ENCODE assay signal across 11 mouse cellular contexts in genomic region chr11:83882552-83882951, GRCm38 (mm10). TPM values are rescaled to one million over a fixed set of nuclear protein-coding genes. Genes with fewer than 3 reads are reported as not detected.
DNase-seq lines count a peak whose midpoint lies in the region; ATAC-seq and TF ChIP-seq lines count a peak whose summit lies in the region.
"Had no signal": no experiment of that assay in that cellular context is flagged by ENCODE, and none has a peak within 500 bp of the region (broad histone marks: within the 10 kb centered on the region; RNA-seq: fewer than 3 reads in every experiment).

No protein-coding gene starts in this region.

- H3K9me3 ChIP-seq in heart, embryonic 16.5 days (replicated peaks; ENCODE audit: control insufficient read depth, low read length): no peaks in the 10 kb centered on the region
- no peaks in the 10 kb centered on the region for H3K9me3 ChIP-seq in limb, embryonic 10.5 days (replicated peaks)
- H3K9me3 ChIP-seq: embryonic facial prominence, embryonic 15.5 days; heart, embryonic 13.5 days; liver, embryonic 15.5 days had no signal

- TF ChIP-seq CTCF in testis, adult 2 months (IDR thresholded peaks at IDR 0.05; ENCODE audit: control insufficient read depth, insufficient read depth, insufficient replicate concordance, low read depth, low read length): no peak

- no peak for DNase-seq in heart, postnatal 36 days
- no peak for DNase-seq in testis, postnatal 14 days (ENCODE audit: low spot score)
- DNase-seq in limb, embryonic 10.5 days (ENCODE audit: low spot score): peak; percentile 34
- no peak for DNase-seq in left cerebral cortex, adult 11 months (ENCODE audit: low spot score)
- DNase-seq in thymus, postnatal 25 days: no peak

- no peak overlapping the region for H3K27ac ChIP-seq in heart, embryonic 16.5 days (ENCODE audit: low read length)
- H3K27ac ChIP-seq in testis, adult 2 months (ENCODE audit: control insufficient read depth, insufficient read depth, low read depth, low read length): no peak overlapping the region
- no peak overlapping the region for H3K27ac ChIP-seq in limb, embryonic 10.5 days
- H3K27ac ChIP-seq: embryonic facial prominence, embryonic 15.5 days; heart, embryonic 13.5 days had no signal

- peak; percentile 23; the same call in 1 of the 2 replicates for ATAC-seq in heart, embryonic 16.5 days (replicated peaks; ENCODE audit: extremely low read depth, insufficient read depth, low FRiP score)
- no peak for ATAC-seq in megakaryocyte progenitor cell, adult 5-6 weeks (replicated peaks; ENCODE audit: poor library complexity)

- intact Hi-C loops in heart, postnatal 36 days (cut with DNase I): no loop called here

- no peak overlapping the region for H3K4me3 ChIP-seq in heart, embryonic 16.5 days (ENCODE audit: low read length)
- H3K4me3 ChIP-seq in testis, adult 2 months (ENCODE audit: control insufficient read depth, low read depth, low read length): peak overlapping the region; percentile 87
- H3K4me3 ChIP-seq in limb, embryonic 10.5 days: no peak overlapping the region
- H3K4me3 ChIP-seq: embryonic facial prominence, embryonic 15.5 days; heart, embryonic 13.5 days; liver, embryonic 15.5 days had no signal

- no peak overlapping the region for H3K4me2 ChIP-seq in heart, embryonic 16.5 days (ENCODE audit: low read depth, low read length)
- H3K4me2 ChIP-seq: embryonic facial prominence, embryonic 15.5 days; heart, embryonic 13.5 days; liver, embryonic 15.5 days had no signal

- H3K4me1 ChIP-seq in heart, embryonic 16.5 days (ENCODE audit: control insufficient read depth, insufficient read depth, low read length): peaks cover 10% of the 10 kb centered on the region
- H3K4me1 ChIP-seq in testis, adult 2 months (ENCODE audit: control insufficient read depth, insufficient read depth, low read length): 0 out of 2 replicates have a peak, but pooled peaks cover 2% of the 10 kb centered on the region
- peaks cover 7% of the 10 kb centered on the region for H3K4me1 ChIP-seq in limb, embryonic 10.5 days
- H3K4me1 ChIP-seq: embryonic facial prominence, embryonic 15.5 days had no signal

- no peaks in the 10 kb centered on the region for H3K27me3 ChIP-seq in heart, embryonic 16.5 days (ENCODE audit: control insufficient read depth, insufficient read depth, low read length)
- H3K27me3 ChIP-seq in testis, adult 2 months (ENCODE audit: control insufficient read depth, insufficient read depth, low read length): no peaks in the 10 kb centered on the region
- no peaks in the 10 kb centered on the region for H3K27me3 ChIP-seq in limb, embryonic 10.5 days (ENCODE audit: low read depth, poor library complexity, severe bottlenecking)
- H3K27me3 ChIP-seq: embryonic facial prominence, embryonic 15.5 days; heart, embryonic 13.5 days; liver, embryonic 15.5 days had no signal

- H3K9ac ChIP-seq in heart, embryonic 16.5 days (ENCODE audit: low read length): no peak overlapping the region
- H3K9ac ChIP-seq: embryonic facial prominence, embryonic 15.5 days; heart, embryonic 13.5 days; liver, embryonic 15.5 days had no signal

- 44% methylated on average over 6 of the region's 6 CpGs for WGBS in heart, embryonic 16.5 days
- WGBS in limb, embryonic 10.5 days: 47% methylated on average over 6 of the region's 6 CpGs

- peak; percentile 75 for TF ChIP-seq POLR2A in testis, adult 2 months (IDR thresholded peaks at IDR 0.05; ENCODE audit: control insufficient read depth, low read depth, low read length)

- no peaks in the 10 kb centered on the region for H3K36me3 ChIP-seq in heart, embryonic 16.5 days (ENCODE audit: control insufficient read depth, insufficient read depth)
- no peaks in the 10 kb centered on the region for H3K36me3 ChIP-seq in testis, adult 2 months (ENCODE audit: control insufficient read depth, insufficient read depth, low read length)
- no peaks in the 10 kb centered on the region for H3K36me3 ChIP-seq in limb, embryonic 10.5 days
- H3K36me3 ChIP-seq: embryonic facial prominence, embryonic 15.5 days; heart, embryonic 13.5 days; liver, embryonic 15.5 days had no signal

RNA-seq across cellular contexts. Expression of gene Hnf1b, which starts 32.7 kb away (rescaled TPM):
- 0.21 and 1.2 TPM in 2 replicates for polyA plus RNA-seq in heart, embryonic 16.5 days (2015; fragmentation: Nextera tagmentation; extraction: Ambion mirVana)
- total RNA-seq in heart, postnatal 36 days (2021): not detected
- 37.1 and 40.7 TPM in 2 replicates for polyA plus RNA-seq in testis, adult 2 months (2012; rRNA removed)
- 0.14 TPM in 1 of 2 replicates, not detected in the other for polyA plus RNA-seq in limb, embryonic 10.5 days (2016; fragmentation: Nextera tagmentation; extraction: Ambion mirVana)
- not detected in 2 replicates for total RNA-seq in megakaryocyte progenitor cell, adult 5-6 weeks (2015)
- not detected in 2 replicates for total RNA-seq in megakaryocyte progenitor cell, adult 5-6 weeks (2017)
- polyA plus RNA-seq: embryonic facial prominence, embryonic 15.5 days had no signal

RNA-seq across cellular contexts. Expression of gene Ddx52, which starts 59.3 kb away (rescaled TPM):
- polyA plus RNA-seq in heart, embryonic 16.5 days (2015; fragmentation: Nextera tagmentation; extraction: Ambion mirVana): 18.7 and 19.3 TPM in 2 replicates
- total RNA-seq in heart, postnatal 36 days (2021): 10 to 100 TPM; 10.9 to 12.6 TPM
- polyA plus RNA-seq in testis, adult 2 months (2012; rRNA removed): 5.4 and 6.7 TPM in 2 replicates
- polyA plus RNA-seq in limb, embryonic 10.5 days (2016; fragmentation: Nextera tagmentation; extraction: Ambion mirVana): 45.6 and 50.1 TPM in 2 replicates
- total RNA-seq in megakaryocyte progenitor cell, adult 5-6 weeks (2015): 34.2 TPM in 2 replicates
- 65.5 and 67.1 TPM in 2 replicates for total RNA-seq in megakaryocyte progenitor cell, adult 5-6 weeks (2017)

Comparison
In these comparisons a context has a peak if more than half of its experiments do, and no peak if none do; other contexts are left out.
1. RNA of gene Hnf1b, which starts 32.7 kb away (polyA plus RNA-seq): 37.1 to 40.7 TPM in testis, adult 2 months; 0.21 to 1.2 TPM in heart, embryonic 16.5 days and 0.14 TPM in limb, embryonic 10.5 days; every median in the first group is over 10 times any median in the second.